Mouse (Mus musculus) liver, embryonic 16.5 days (tissue): ENCODE data around the gene Mgp. TPM values are rescaled to one million over a fixed set of nuclear protein-coding genes. Genes with fewer than 3 reads are reported as not detected.
A peak's percentile ranks its signal among the peaks of the same experiment; 100 is the strongest.

Experiments
- ATAC-seq: fragments of 200-750 bp; cut with Nextera tagmentation; 2 replicates; pipeline ENCODE4 v1.8.0; 2017; ENCODE audit warnings: low read depth, mild to moderate bottlenecking, moderate number of reproducible peaks, moderate library complexity
- H3K27ac ChIP-seq: fragments of 300-500 bp; sonication (generic); 2 replicates; pipeline ENCODE4 v1.5.1; 2014; ENCODE audit warnings: mild to moderate bottlenecking, low read length
- H3K27me3 ChIP-seq: fragments of 300-500 bp; sonication (generic); 2 replicates; pipeline ENCODE4 v1.6.1; 2014; ENCODE audit warnings: low read depth, low read length, mixed read lengths; ENCODE audit not compliant: control insufficient read depth, insufficient read depth
- H3K36me3 ChIP-seq: fragments of 300-500 bp; sonication (generic); 2 replicates; pipeline ENCODE4 v1.6.1; 2014; ENCODE audit warnings: mild to moderate bottlenecking; ENCODE audit not compliant: control insufficient read depth, insufficient read depth
- H3K4me1 ChIP-seq: fragments of 300-500 bp; sonication (generic); 2 replicates; pipeline ENCODE4 v1.6.1; 2014; ENCODE audit warnings: low read depth, low read length, mixed read lengths; ENCODE audit not compliant: control insufficient read depth
- H3K4me2 ChIP-seq: fragments of 300-500 bp; sonication (generic); 2 replicates; pipeline ENCODE4 v1.6.1; 2014; ENCODE audit warnings: low read depth, low read length, mixed read lengths
- H3K4me3 ChIP-seq: fragments of 300-500 bp; sonication (generic); 2 replicates; pipeline ENCODE4 v1.5.1; 2014; ENCODE audit warnings: low read depth, mild to moderate bottlenecking, low read length
- H3K9ac ChIP-seq: fragments of 300-500 bp; sonication (generic); 2 replicates; pipeline ENCODE4 v1.6.1; 2014; ENCODE audit warnings: low read depth, low read length
- H3K9me3 ChIP-seq: fragments of 300-500 bp; sonication (generic); replicated peaks from 2 replicates; pipeline ENCODE4 v1.6.1; 2016; ENCODE audit warnings: low read length; ENCODE audit not compliant: control insufficient read depth
- WGBS: fragments of 180-500 bp; shearing (Covaris S2); extraction: QIAGEN DNeasy Blood & Tissue Kit; methylation state at CpG from one replicate; pipeline ENCODE4 v1.1.7; 2014; ENCODE audit not compliant: insufficient replicate concordance; 5-methylcytosine and 5-hydroxymethylcytosine counted together
- polyA plus RNA-seq: library from polyadenylated mRNA; unstranded; fragments of >200 nt; fragmentation: Nextera tagmentation; extraction: Ambion mirVana; gene quantifications from 2 replicates; pipeline ENCODE4 v1.2.1, GENCODE M21; 2015

Mgp gene
- polyA plus RNA-seq, 1 experiment from 2014 or later, result 4.8 TPM

DNA sequence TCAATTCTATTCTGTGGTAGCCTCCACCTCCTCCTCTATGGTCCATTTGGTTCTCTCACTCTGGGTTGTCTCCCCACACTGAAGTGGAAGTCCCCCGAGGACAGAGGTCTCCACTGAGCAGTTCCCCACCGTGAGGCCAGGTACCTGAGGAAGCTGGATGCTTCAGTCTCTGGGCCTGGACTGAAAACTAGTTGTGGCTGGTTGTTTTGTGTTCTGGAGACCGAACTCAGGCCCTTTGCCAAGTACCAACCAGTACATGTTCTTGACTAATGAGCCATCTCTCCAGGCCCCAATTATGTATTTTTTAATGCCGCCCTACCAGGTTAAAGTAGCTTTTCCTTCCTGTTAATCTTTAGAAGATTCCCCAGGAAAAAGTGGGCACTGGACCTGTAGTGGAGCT is 23.3 kb downstream of the Mgp start:
- H3K9me3 ChIP-seq, result no peaks in the 10 kb centered on the region
- ATAC-seq, result no peak
- peak overlapping the region; percentile 48 for H3K27ac ChIP-seq
- no peaks in the 10 kb centered on the region for H3K27me3 ChIP-seq
- no peak overlapping the region for H3K9ac ChIP-seq
- peak overlapping the region; percentile 74 for H3K4me2 ChIP-seq
- peaks cover 54% of the 10 kb centered on the region for H3K4me1 ChIP-seq
- H3K4me3 ChIP-seq, result peak overlapping the region; percentile 83; the same call in 1 of the 2 replicates
- 81% methylated on average over 4 of the region's 4 CpGs for WGBS
- H3K36me3 ChIP-seq, result peaks cover 46% of the 10 kb centered on the region

DNA sequence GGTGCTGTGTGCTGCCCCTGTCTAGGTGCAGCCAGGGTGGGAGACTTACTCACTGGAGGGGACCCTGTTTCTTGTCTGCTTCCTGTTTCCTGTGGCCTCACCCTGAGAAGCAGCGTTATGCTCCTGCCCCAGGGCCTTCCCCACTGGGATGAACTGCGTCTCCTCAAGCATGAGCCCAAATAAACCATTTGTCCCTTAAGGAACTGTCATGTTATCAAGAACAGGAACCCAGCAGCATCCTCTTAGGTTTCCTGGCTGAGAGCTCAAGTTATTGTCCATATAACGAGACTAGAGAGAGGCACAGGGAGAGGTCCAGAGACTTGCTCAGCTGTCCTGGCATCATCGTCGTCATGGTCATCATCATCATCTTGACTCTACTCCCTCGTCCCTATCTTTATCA is 25.4 kb downstream of the Mgp start:
- Histone ChIP-seq H3K4me2 (no peak overlapping the region), H3K4me3 (no peak overlapping the region), H3K9me3 (no peaks in the 10 kb centered on the region), H3K9ac (no peak overlapping the region), H3K36me3 (peaks cover 56% of the 10 kb centered on the region), H3K4me1 (peaks cover 54% of the 10 kb centered on the region), H3K27ac (0 out of 2 replicates have a peak overlapping the region, but pooled peaks have one; percentile 32), H3K27me3 (no peaks in the 10 kb centered on the region)
- ATAC-seq, result no peak
- WGBS, result 61% methylated on average over 6 of the region's 6 CpGs

DNA sequence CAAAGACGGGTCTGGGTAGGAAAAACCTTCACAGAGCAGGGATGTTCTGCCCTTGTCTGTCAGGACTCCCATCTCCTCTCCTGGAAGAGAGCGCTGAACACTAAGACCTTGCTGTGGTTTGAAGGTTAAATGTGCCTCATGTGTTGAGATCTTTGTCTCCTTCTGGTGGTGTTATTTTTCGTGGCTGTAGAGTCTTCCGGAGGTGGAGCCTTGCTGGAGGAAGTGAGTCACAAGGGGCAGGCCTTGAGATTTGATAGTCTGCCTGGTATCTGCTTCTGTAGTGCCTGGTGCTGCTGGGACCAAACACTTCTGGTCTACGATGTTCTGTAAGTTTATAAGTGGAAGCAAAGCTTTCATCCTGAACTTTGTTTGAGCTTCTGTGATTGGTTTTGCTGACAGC is 26.7 kb downstream of the Mgp start:
- WGBS, result 76% methylated on average over 5 of the region's 5 CpGs
- ATAC-seq, result no peak
- H3K9ac ChIP-seq, result no peak overlapping the region
- H3K4me2 ChIP-seq, result peak overlapping the region; percentile 18
- H3K9me3 ChIP-seq, result no peaks in the 10 kb centered on the region
- H3K4me3 ChIP-seq, result peak overlapping the region; percentile 11
- H3K27me3 ChIP-seq, result no peaks in the 10 kb centered on the region
- peaks cover 50% of the 10 kb centered on the region for H3K36me3 ChIP-seq
- peaks cover 44% of the 10 kb centered on the region for H3K4me1 ChIP-seq
- peak overlapping the region; percentile 76 for H3K27ac ChIP-seq

DNA sequence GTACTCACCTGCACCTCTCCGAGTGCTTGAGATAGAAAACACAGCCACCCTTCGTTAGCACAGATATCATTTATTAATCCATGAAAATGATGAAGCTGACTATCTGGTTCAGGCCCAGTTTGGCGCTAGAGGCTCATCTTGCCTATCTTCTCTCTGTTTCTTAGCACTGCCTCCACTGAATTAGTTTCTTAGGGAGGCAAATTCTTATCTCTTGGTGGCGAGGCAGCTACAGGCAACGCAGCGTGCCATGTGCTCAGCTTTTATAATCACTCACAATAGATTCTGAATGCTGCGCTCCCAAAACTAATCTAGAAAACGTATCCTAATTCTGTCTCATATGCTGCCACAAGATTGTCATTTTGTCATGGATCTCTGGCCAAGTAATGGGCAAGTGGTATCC is 27.2 kb downstream of the Mgp start:
- H3K27ac ChIP-seq, result peak overlapping the region; percentile 76
- peaks cover 45% of the 10 kb centered on the region for H3K36me3 ChIP-seq
- peaks cover 40% of the 10 kb centered on the region for H3K4me1 ChIP-seq
- peak; percentile 62 for ATAC-seq
- H3K9ac ChIP-seq, result 0 out of 2 replicates have a peak overlapping the region, but pooled peaks have one; percentile 4
- peak overlapping the region; percentile 18 for H3K4me2 ChIP-seq
- H3K9me3 ChIP-seq, result no peaks in the 10 kb centered on the region
- H3K27me3 ChIP-seq, result no peaks in the 10 kb centered on the region
- 30% methylated on average over 8 of the region's 8 CpGs for WGBS
- H3K4me3 ChIP-seq, result peak overlapping the region; percentile 11

DNA sequence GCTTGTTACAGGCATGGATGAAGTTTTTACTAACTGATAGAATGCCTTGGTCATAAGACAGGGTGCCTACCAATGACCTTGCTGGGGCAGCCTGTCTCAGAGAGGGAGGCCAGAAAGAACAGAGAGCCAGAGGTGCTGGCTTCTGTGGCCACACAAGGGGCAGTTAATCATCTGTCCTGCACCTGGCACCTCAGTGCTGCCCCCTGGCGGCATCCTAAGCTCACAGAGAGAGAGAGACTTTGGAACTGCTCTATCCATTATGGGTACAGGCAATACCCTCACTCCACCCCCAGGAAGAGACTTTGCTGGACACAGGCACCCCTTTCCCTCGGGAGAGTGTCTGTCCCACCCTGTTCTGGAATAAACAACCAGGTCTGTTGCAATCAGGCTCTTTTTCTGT is 27.8 kb downstream of the Mgp start:
- peak overlapping the region; percentile 9; the same call in 1 of the 2 replicates for H3K4me3 ChIP-seq
- ATAC-seq, result peak; percentile 76
- H3K4me2 ChIP-seq, result peak overlapping the region; percentile 18
- no peaks in the 10 kb centered on the region for H3K27me3 ChIP-seq
- peak overlapping the region; percentile 15 for H3K9ac ChIP-seq
- no peaks in the 10 kb centered on the region for H3K9me3 ChIP-seq
- peaks cover 43% of the 10 kb centered on the region for H3K36me3 ChIP-seq
- H3K4me1 ChIP-seq, result peaks cover 37% of the 10 kb centered on the region
- 8% methylated on average over 2 of the region's 2 CpGs for WGBS
- H3K27ac ChIP-seq, result peak overlapping the region; percentile 76

DNA sequence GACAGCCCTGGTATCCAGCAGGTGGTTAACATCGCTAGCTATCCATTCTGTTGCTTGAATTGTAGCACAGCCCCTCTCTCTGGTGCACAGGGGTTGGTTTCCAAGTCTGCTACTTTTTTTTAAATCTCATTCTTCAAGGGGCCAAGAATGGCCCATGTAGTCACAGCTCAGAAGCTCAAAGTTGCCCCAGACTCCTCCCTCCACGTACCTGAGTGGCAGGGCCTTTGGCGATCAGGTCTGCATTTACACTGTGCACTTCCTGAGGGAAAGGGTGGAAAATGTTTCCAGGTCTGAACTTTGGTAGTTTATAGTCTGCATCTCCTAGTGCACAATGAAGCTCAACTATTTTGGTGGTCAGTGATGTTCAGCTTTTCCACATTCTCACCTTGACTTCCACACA is 28.4 kb downstream of the Mgp start:
- no peak for ATAC-seq
- Histone ChIP-seq H3K27me3 (no peaks in the 10 kb centered on the region), H3K4me3 (no peak overlapping the region), H3K9me3 (no peaks in the 10 kb centered on the region), H3K4me1 (peaks cover 32% of the 10 kb centered on the region), H3K36me3 (peaks cover 39% of the 10 kb centered on the region), H3K27ac (no peak overlapping the region), H3K4me2 (0 out of 2 replicates have a peak overlapping the region, but pooled peaks have one; percentile 18), H3K9ac (no peak overlapping the region)
- WGBS, result 91% methylated on average over 3 of the region's 3 CpGs

DNA sequence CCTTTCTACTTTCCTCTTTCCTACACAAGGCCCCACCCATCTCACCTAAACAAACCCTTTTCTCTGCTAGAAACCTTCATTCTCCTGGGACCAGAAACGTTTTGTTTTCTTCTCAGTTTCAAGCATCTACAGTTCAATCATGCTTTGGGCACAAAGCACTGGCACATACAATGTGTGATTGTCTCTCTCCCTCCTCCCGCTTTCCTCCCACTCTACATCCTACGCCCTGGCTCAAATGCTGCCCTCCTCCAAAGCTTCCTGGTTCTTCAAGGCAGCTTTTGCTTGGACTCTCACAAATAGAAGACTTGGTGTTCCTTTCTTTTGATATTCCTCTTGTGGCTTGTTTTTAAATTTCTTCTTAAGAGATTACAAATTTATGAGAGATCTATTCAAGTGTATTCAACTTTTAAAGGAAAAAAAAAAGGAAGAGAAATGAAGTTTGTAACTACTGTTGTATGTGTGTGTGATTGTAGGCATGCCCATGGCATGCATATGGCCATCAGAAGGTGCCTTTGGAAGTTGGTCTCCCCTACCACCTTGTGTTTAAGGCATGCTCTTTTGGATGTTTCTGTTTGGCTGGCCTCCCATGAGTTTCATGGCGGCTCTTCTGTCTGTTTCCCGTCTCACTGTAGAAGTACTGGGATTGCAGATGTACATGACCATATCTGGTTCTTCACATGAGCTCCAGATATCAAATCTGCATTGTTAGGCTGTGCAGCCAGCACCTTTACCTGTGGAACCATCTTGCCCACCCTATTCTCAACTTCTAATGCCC is 29.7 kb downstream of the Mgp start:
- H3K4me1 ChIP-seq, result peaks cover 31% of the 10 kb centered on the region
- no peaks in the 10 kb centered on the region for H3K27me3 ChIP-seq
- H3K36me3 ChIP-seq, result peaks cover 31% of the 10 kb centered on the region
- H3K27ac ChIP-seq, result no peak overlapping the region
- no peak overlapping the region for H3K4me3 ChIP-seq
- no peaks in the 10 kb centered on the region for H3K9me3 ChIP-seq
- WGBS, result 78% methylated on average over 5 of the region's 5 CpGs
- H3K4me2 ChIP-seq, result no peak overlapping the region
- no peak for ATAC-seq
- no peak overlapping the region for H3K9ac ChIP-seq

DNA sequence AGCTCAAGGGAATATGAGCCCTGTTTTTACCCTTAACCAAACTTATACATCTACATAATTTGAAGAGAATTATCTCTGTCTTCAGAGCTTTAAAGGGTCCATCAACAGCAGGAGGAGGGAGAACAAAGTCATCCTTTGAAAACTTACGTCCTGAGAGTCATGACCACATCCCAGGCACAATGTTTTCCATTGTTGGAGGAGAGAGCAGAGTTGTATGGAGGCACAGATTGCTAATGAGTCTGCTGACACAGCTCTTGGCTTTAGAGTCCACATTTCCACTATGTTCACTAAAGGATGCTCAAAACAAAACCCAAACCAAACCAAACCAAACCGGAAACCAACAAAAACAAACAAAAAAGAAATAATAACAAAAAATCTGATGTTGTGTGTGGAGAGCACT is 30.7 kb downstream of the Mgp start:
- no peak overlapping the region for H3K9ac ChIP-seq
- peaks cover 25% of the 10 kb centered on the region for H3K36me3 ChIP-seq
- 75% methylated on average over 2 of the region's 2 CpGs for WGBS
- peaks cover 22% of the 10 kb centered on the region for H3K4me1 ChIP-seq
- H3K4me2 ChIP-seq, result no peak overlapping the region
- H3K9me3 ChIP-seq, result no peaks in the 10 kb centered on the region
- no peak overlapping the region for H3K4me3 ChIP-seq
- no peak for ATAC-seq
- no peaks in the 10 kb centered on the region for H3K27me3 ChIP-seq
- no peak overlapping the region for H3K27ac ChIP-seq

DNA sequence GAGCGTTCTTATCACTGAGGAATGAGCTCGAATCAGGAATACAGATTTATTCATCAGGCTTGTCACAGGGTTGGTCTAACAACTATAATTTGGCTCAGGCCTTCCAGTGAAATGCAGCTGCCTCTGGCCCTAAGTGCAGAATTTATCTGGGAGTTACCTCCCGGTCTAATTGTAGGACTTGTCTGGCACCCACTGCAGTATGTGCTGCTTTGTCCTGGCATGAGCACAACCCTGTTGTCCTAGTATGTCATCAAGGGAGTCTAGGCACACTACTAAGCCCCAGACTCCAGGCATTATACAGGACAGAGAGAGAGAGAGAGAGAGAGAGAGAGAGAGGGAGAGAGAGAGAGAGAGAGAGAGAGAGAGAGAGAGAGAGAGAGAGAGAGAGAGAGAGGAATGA is 38.3 kb downstream of the Mgp start:
- Histone ChIP-seq H3K27ac (no peak overlapping the region), H3K4me1 (peaks cover 2% of the 10 kb centered on the region), H3K4me2 (no peak overlapping the region), H3K9me3 (no peaks in the 10 kb centered on the region), H3K9ac (no peak overlapping the region), H3K27me3 (no peaks in the 10 kb centered on the region), H3K4me3 (no peak overlapping the region), H3K36me3 (no peaks in the 10 kb centered on the region)
- 71% methylated on average over 3 of the region's 3 CpGs for WGBS
- ATAC-seq, result no peak
